Mouse (Mus musculus) mesoderm, embryonic 11.5 days (tissue): Measurements from ENCODE around the gene Zfp866.

ENCODE experiments used
- DNase-seq: peaks from one replicate; pipeline ENCODE4 v3.0.0-alpha.2; 2012; ENCODE audit warnings: low read depth, low spot score

The Zfp866 gene

GRCm38 (mm10) chr8:69716403-69717231 is 74.4 kb downstream of the Zfp866 start:
- DNase-seq: peak; percentile 98

GRCm38 (mm10) chr8:69715366-69715765 is 75.6 kb downstream of the Zfp866 start:
- no peak for DNase-seq

- no peak for DNase-seq
Measured at GRCm38 (mm10) chr8:69713516-69713915, 77.5 kb downstream of the Zfp866 start.
